Mouse (Mus musculus) hindbrain, embryonic 10.5 days (tissue): ENCODE results near the gene Nol3. TPM values are rescaled to one million over a fixed set of nuclear protein-coding genes. Genes with fewer than 3 reads are reported as not detected.
A peak's percentile ranks its signal among the peaks of the same experiment; 100 is the strongest.

Source experiments
- DNase-seq: peaks from one replicate; pipeline ENCODE4 v3.0.0-alpha.2; 2017; ENCODE audit warnings: low spot score
- H3K27ac ChIP-seq: fragments of 300-500 bp; sonication (generic); 2 replicates; pipeline ENCODE4 v1.5.1; 2016; ENCODE audit warnings: mild to moderate bottlenecking, moderate library complexity
- H3K27me3 ChIP-seq: fragments of 300-500 bp; sonication (generic); 2 replicates; pipeline ENCODE4 v1.6.1; 2016; ENCODE audit warnings: mild to moderate bottlenecking; ENCODE audit not compliant: poor library complexity, insufficient read depth, severe bottlenecking
- H3K36me3 ChIP-seq: fragments of 300-500 bp; sonication (generic); 2 replicates; pipeline ENCODE4 v1.6.1; 2016; ENCODE audit warnings: mild to moderate bottlenecking, moderate library complexity
- H3K4me1 ChIP-seq: fragments of 300-500 bp; sonication (generic); replicated peaks from 2 replicates; pipeline ENCODE4 v1.6.1; 2016; ENCODE audit warnings: mild to moderate bottlenecking
- H3K4me3 ChIP-seq: fragments of 300-500 bp; sonication (generic); 2 replicates; pipeline ENCODE4 v1.5.1; 2016; ENCODE audit warnings: mild to moderate bottlenecking, moderate library complexity
- H3K9me3 ChIP-seq: fragments of 300-500 bp; sonication (generic); 2 replicates; pipeline ENCODE4 v1.6.1; 2016; ENCODE audit warnings: mild to moderate bottlenecking, moderate library complexity
- WGBS: fragments of 180-500 bp; shearing (Covaris S2); methylation state at CpG from one replicate; pipeline ENCODE4 v1.1.7; 2016; 5-methylcytosine and 5-hydroxymethylcytosine counted together
- microRNA counts: library from miRNA; unstranded; fragments of <30 nt; microRNA quantifications from one replicate; lab custom pipeline; 2017
- polyA plus RNA-seq: library from polyadenylated mRNA; unstranded; fragments of >200 nt; fragmentation: Nextera tagmentation; extraction: Ambion mirVana; gene quantifications from 2 replicates; pipeline ENCODE4 v1.2.1, GENCODE M21; 2016

Gene Nol3
- polyA plus RNA-seq, 1 experiment from 2014 or later = 2.1 TPM

DNA sequence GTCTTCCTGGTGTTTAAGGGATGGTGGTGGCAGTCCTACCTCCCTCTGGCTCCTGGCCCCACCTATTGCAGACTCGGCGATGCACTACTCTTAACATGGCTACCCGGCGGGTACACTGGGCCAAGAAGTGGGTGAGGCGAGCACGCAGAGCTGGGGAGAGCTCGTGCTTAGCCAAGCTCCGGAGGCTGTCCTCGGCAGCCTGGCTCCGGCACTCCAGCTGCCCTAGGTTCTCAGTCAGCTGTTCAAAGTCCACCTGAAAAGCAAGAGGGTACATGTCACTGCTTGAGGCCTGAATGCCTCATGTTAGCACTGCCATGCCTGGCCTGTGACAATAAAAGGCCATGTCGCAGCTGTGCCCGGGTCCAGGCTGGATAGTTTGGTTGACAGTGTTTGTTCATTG is 54.4 kb downstream of the Nol3 start:
- Histone ChIP-seq H3K27ac (no peak overlapping the region), H3K27me3 (no peaks in the 10 kb centered on the region), H3K36me3 (peaks cover 77% of the 10 kb centered on the region), H3K4me3 (no peak overlapping the region), H3K9me3 (no peaks in the 10 kb centered on the region), H3K4me1 (peaks cover 13% of the 10 kb centered on the region)
- no peak for DNase-seq
- WGBS = 94% methylated on average over 12 of the region's 12 CpGs

DNA sequence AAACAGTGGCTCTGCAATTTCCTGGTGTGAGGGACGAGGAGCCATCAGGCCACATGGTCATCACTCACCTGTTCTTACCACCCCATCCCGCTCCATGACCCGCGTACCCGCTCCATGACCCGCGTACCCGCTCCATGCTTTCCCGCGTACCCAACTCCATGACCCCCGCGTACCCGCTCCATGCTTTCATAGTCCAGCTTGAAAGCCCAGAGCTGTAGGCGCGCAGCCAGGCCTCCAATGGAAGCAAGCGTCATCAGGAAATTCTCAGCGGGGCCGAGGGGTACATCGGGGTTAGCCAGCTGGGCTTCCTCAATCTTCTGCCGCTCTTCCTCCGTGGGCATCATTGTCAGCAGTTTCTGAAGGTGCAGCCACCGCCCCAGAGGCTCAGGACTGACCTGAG is 55.5 kb downstream of the Nol3 start:
- 95% methylated on average over 22 of the region's 22 CpGs for WGBS
- no peak for DNase-seq
- peaks cover 88% of the 10 kb centered on the region for H3K36me3 ChIP-seq
- H3K9me3 ChIP-seq = no peaks in the 10 kb centered on the region
- no peak overlapping the region for H3K27ac ChIP-seq
- H3K4me3 ChIP-seq = no peak overlapping the region
- 0 out of 2 replicates have a peak, but pooled peaks cover under 1% of the 10 kb centered on the region for H3K27me3 ChIP-seq
- peaks cover 10% of the 10 kb centered on the region for H3K4me1 ChIP-seq

MicroRNAs within 50 kb of the gene (microRNA counts, 519-probe panel; counts per million panel counts)
- microRNA mmu-miR-328 (lab: Ali Mortazavi, UCI) = 1,255 counts per million, percentile 77 among the panel's probes with 10 or more counts

Other genes starting within 250 kb of the Nol3 start
- not detected in 2 replicates for gene Ces3a, start 227.5 kb upstream of the Nol3 start, polyA plus RNA-seq
- not detected in 2 replicates for gene Ces3b, start 192.4 kb upstream of the Nol3 start, polyA plus RNA-seq
- not detected in 2 replicates for gene Ces4a, start 144.3 kb upstream of the Nol3 start, polyA plus RNA-seq
- gene Cbfb, start 105.5 kb upstream of the Nol3 start, polyA plus RNA-seq = 42.1 and 54.9 TPM in 2 replicates
- gene D230025D16Rik, start 51.0 kb upstream of the Nol3 start, polyA plus RNA-seq = 27.0 and 27.1 TPM in 2 replicates
- gene B3gnt9, start 21.0 kb upstream of the Nol3 start, polyA plus RNA-seq = 2.6 and 3.3 TPM in 2 replicates
- 15.4 and 16.3 TPM in 2 replicates for gene Tradd, start 11.5 kb upstream of the Nol3 start, polyA plus RNA-seq
- gene Fbxl8, start 11.5 kb upstream of the Nol3 start, polyA plus RNA-seq = 1.0 and 1.6 TPM in 2 replicates
- gene Hsf4, start 6.3 kb upstream of the Nol3 start, polyA plus RNA-seq = 0.09 and 0.20 TPM in 2 replicates
- 26.5 and 43.8 TPM in 2 replicates for gene 4931428F04Rik, start 13.7 kb downstream of the Nol3 start, polyA plus RNA-seq
- gene Exoc3l, start 20.0 kb downstream of the Nol3 start, polyA plus RNA-seq = 12.4 and 15.2 TPM in 2 replicates
- 120 and 128 TPM in 2 replicates for gene E2f4, start 21.5 kb downstream of the Nol3 start, polyA plus RNA-seq
- 2.1 and 2.9 TPM in 2 replicates for gene Elmo3, start 29.5 kb downstream of the Nol3 start, polyA plus RNA-seq
- gene Lrrc29, start 50.1 kb downstream of the Nol3 start, polyA plus RNA-seq = 1.2 and 1.3 TPM in 2 replicates
- 110 and 113 TPM in 2 replicates for gene Tmem208, start 50.2 kb downstream of the Nol3 start, polyA plus RNA-seq
- 2.4 and 2.8 TPM in 2 replicates for gene Fhod1, start 71.8 kb downstream of the Nol3 start, polyA plus RNA-seq
- 4.1 and 4.3 TPM in 2 replicates for gene Slc9a5, start 72.7 kb downstream of the Nol3 start, polyA plus RNA-seq
- gene Plekhg4, start 97.1 kb downstream of the Nol3 start, polyA plus RNA-seq = 0.52 and 0.75 TPM in 2 replicates
- 0.12 TPM in 1 of 2 replicates, not detected in the other for gene Kctd19, start 137.4 kb downstream of the Nol3 start, polyA plus RNA-seq
- 1.8 and 2.5 TPM in 2 replicates for gene Lrrc36, start 137.4 kb downstream of the Nol3 start, polyA plus RNA-seq
- gene Tppp3, start 195.4 kb downstream of the Nol3 start, polyA plus RNA-seq = 131 and 243 TPM in 2 replicates
- 23.3 and 29.2 TPM in 2 replicates for gene Zdhhc1, start 220.8 kb downstream of the Nol3 start, polyA plus RNA-seq
- gene Hsd11b2, start 242.6 kb downstream of the Nol3 start, polyA plus RNA-seq = 24.1 and 36.7 TPM in 2 replicates